Mouse (Mus musculus) embryonic facial prominence, embryonic 14.5 days (tissue): ENCODE measurements around the gene Smpd3. TPM values are rescaled to one million over a fixed set of nuclear protein-coding genes. Genes with fewer than 3 reads are reported as not detected.

ENCODE experiments used
- ATAC-seq: fragments of 200-750 bp; cut with Nextera tagmentation; 2 replicates; pipeline ENCODE4 v1.8.0; 2017; ENCODE audit warnings: low read depth, moderate number of reproducible peaks, moderate TSS enrichment
- DNase-seq: peaks from one replicate; pipeline ENCODE4 v3.0.0-alpha.2; 2015; ENCODE audit warnings: low spot score
- H3K27ac ChIP-seq: fragments of 300-500 bp; sonication (generic); replicated peaks from 2 replicates; pipeline ENCODE4 v1.5.1; 2014; ENCODE audit warnings: low read depth, mild to moderate bottlenecking, low read length, moderate library complexity
- H3K27me3 ChIP-seq: fragments of 300-500 bp; sonication (generic); replicated peaks from 2 replicates; pipeline ENCODE4 v1.6.1; 2014; ENCODE audit warnings: low read length; ENCODE audit not compliant: control insufficient read depth, insufficient read depth
- H3K36me3 ChIP-seq: fragments of 300-500 bp; sonication (generic); 2 replicates; pipeline ENCODE4 v1.6.1; 2014; ENCODE audit warnings: low read length, mixed read lengths; ENCODE audit not compliant: control insufficient read depth, insufficient read depth
- H3K4me1 ChIP-seq: fragments of 300-500 bp; sonication (generic); 2 replicates; pipeline ENCODE4 v1.6.1; 2014; ENCODE audit warnings: antibody characterized with exemption, low read length; ENCODE audit not compliant: control insufficient read depth, insufficient read depth
- H3K4me2 ChIP-seq: fragments of 300-500 bp; sonication (generic); 2 replicates; pipeline ENCODE4 v1.6.1; 2014; ENCODE audit warnings: low read depth, mild to moderate bottlenecking, low read length, moderate library complexity, mixed read lengths
- H3K4me3 ChIP-seq: fragments of 300-500 bp; sonication (generic); 2 replicates; pipeline ENCODE4 v1.5.1; 2014; ENCODE audit warnings: low read depth, mild to moderate bottlenecking, low read length
- H3K9ac ChIP-seq: fragments of 300-500 bp; sonication (generic); 2 replicates; pipeline ENCODE4 v1.6.1; 2014; ENCODE audit warnings: low read depth, mild to moderate bottlenecking, low read length, moderate library complexity, mixed read lengths
- H3K9me3 ChIP-seq: fragments of 300-500 bp; sonication (generic); 2 replicates; pipeline ENCODE4 v1.6.1; 2016; ENCODE audit warnings: low read length; ENCODE audit not compliant: control insufficient read depth
- WGBS: fragments of 180-500 bp; shearing (Covaris S2); extraction: QIAGEN DNeasy Blood & Tissue Kit; methylation state at CpG from one replicate; pipeline ENCODE4 v1.1.7; 2014; 5-methylcytosine and 5-hydroxymethylcytosine counted together
- polyA plus RNA-seq: library from polyadenylated mRNA; unstranded; fragments of >200 nt; fragmentation: Nextera tagmentation; extraction: Ambion mirVana; gene quantifications from 2 replicates; pipeline ENCODE4 v1.2.1, GENCODE M21; 2014

Smpd3 gene
- polyA plus RNA-seq, 1 experiment from 2014 or later, result 36.3 TPM

DNA sequence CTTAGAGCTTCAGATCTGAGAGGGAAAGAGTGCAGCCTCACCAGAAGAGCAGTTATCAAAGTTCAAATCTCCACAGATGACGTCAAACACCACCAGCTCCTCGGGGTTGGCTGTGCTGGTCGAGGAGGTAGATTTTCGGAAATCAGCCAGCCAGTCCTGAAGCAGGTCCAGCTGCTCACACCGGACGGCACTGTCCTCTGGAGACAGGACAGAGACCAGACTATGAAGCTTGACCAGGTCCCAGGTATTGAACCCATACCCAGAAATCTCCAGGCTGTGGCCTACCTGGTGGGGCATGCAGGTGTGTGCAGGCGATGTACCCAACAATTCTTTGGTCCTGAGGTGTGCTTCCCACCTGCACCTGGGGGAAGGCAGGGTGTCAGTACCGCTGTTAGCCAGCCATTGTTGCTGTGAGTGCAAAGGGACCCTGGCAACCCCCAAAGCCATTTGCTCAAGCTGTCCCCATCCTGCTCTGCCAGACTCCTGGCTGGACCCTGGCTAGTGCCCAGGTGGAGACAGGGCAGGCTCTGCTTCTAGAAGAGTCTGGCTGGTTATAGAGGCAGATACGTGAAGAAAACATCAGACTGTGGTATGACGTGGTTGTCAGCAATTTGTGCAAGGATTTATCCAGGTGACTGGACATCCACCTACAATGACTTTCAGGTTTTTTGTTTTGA, 78.1 kb downstream of the Smpd3 start:
- H3K4me1 ChIP-seq, result no peaks in the 10 kb centered on the region
- H3K9ac ChIP-seq, result no peak overlapping the region
- H3K9me3 ChIP-seq, result no peaks in the 10 kb centered on the region
- H3K27me3 ChIP-seq, result no peaks in the 10 kb centered on the region
- no peak overlapping the region for H3K27ac ChIP-seq
- ATAC-seq (no peak), DNase-seq (no peak)
- H3K4me2 ChIP-seq, result no peak overlapping the region
- WGBS, result 89% methylated on average over 10 of the region's 10 CpGs
- no peak overlapping the region for H3K4me3 ChIP-seq
- peaks cover 13% of the 10 kb centered on the region for H3K36me3 ChIP-seq

DNA sequence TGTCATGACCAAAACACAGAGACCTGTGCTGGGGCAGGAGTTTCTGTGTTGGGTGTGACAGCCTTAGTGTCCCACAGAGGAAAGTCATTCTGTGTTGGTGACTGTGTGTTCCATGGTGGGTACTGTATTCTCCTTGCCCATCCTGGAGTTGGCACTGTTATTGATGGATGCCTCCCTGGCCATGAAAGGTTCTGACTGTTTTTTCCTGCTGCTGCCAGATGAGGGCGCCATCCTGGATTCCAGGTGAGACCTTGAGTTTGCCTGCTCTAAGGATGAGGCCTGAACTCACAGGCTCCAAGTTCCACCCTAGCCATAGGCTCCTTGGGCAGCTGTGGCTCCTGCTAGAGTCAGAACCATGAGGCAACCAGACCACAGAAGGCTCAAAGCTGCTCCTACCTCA, 79.6 kb downstream of the Smpd3 start:
- Histone ChIP-seq H3K4me1 (no peaks in the 10 kb centered on the region), H3K9me3 (no peaks in the 10 kb centered on the region), H3K4me2 (no peak overlapping the region), H3K36me3 (peaks cover 19% of the 10 kb centered on the region), H3K4me3 (no peak overlapping the region), H3K9ac (no peak overlapping the region), H3K27me3 (no peaks in the 10 kb centered on the region), H3K27ac (no peak overlapping the region)
- DNase-seq (no peak), ATAC-seq (no peak)
- WGBS, result 38% methylated on average over 1 of the region's 1 CpGs

DNA sequence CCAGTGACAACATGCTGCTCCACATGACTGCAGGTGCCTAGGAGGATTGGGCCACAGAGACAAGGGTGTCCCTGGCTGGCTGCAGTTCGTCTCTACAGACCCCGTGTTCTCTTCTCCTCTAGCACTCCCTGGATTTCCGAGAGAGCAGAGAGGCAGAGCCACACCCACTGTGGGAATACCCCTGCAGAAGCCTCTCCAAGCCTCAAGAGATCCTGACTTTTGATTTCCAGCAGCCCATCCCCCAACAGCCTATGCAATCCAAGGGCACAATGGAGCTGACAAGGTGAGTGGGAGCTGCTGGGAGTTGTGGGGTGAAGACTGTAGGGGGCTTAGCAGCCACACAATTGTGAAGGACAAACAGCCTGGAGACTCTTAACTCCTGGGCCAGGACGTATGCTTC, 87.6 kb downstream of the Smpd3 start:
- H3K9ac ChIP-seq, result no peak overlapping the region
- no peak overlapping the region for H3K4me2 ChIP-seq
- H3K4me3 ChIP-seq, result no peak overlapping the region
- WGBS, result 68% methylated on average over 4 of the region's 4 CpGs
- ATAC-seq (no peak), DNase-seq (no peak)
- H3K9me3 ChIP-seq, result no peaks in the 10 kb centered on the region
- no peaks in the 10 kb centered on the region for H3K27me3 ChIP-seq
- H3K27ac ChIP-seq, result no peak overlapping the region
- no peaks in the 10 kb centered on the region for H3K4me1 ChIP-seq
- peaks cover 85% of the 10 kb centered on the region for H3K36me3 ChIP-seq

DNA sequence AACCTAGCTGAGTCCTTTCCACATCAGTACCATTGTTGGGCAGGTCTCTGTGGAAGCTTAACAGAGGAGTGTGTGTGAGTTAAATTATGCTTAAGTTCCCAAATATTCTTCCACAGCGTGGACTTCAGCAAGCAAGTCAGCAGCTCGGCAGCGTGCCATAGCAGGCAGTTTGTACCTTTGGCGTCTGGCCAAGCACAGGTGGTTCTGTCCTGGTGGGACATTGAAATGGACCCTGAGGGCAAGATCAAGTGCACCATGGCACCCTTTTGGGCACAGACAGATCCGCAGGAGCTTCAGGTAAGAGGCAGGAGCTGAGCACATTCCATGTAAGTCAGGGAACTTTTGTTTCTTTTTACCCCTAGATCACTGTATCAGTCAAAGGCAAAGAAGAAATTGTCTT, 100.7 kb downstream of the Smpd3 start:
- H3K4me3 ChIP-seq, result no peak overlapping the region
- H3K27me3 ChIP-seq, result no peaks in the 10 kb centered on the region
- ATAC-seq, result no peak

DNA sequence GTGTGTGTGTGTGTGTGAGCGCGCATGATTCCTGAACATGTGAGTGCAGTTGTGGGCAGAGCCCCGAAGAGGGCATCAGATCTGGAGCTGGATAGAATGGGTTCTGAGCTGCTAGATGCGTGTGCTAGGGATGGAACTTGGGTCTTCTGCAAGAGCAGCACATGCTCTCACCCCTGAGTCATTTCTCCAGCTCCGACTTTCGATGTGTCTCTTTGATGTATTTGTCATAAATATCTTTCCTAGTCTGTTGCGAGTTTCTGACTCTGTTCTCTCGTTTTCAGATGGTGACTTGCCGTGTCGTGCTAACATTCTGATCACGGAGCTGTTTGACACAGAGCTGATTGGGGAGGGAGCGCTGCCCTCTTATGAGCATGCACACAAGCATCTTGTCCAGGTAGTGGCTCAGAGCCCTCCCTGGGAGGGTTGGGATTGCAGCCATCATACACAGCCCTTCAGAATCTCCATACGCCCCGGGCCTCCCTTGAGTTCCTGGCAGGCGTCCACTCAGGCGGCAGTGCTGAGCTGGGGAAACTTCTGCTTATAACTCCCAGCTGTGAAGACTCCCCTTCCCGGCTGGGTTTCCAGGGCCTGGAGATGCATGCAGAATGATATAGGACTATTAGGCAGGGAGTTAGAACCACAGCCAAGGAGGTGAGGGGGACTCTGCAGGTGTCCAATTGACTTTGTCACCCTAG, 103.1 kb downstream of the Smpd3 start:
- H3K9ac ChIP-seq, result no peak overlapping the region
- no peak overlapping the region for H3K4me3 ChIP-seq
- no peak for ATAC-seq
- peak; percentile 20 for DNase-seq
- peaks cover 58% of the 10 kb centered on the region for H3K36me3 ChIP-seq
- whole genome bisulfite sequencing, result 82% methylated on average over 17 of the region's 17 CpGs
- no peak overlapping the region for H3K4me2 ChIP-seq
- H3K9me3 ChIP-seq, result no peaks in the 10 kb centered on the region
- H3K4me1 ChIP-seq, result no peaks in the 10 kb centered on the region
- H3K27me3 ChIP-seq, result no peaks in the 10 kb centered on the region
- no peak overlapping the region for H3K27ac ChIP-seq

More for the DNA sequence above, 100.7 kb downstream of the Smpd3 start:
- peaks cover 69% of the 10 kb centered on the region for H3K36me3 ChIP-seq
- 81% methylated on average over 5 of the region's 5 CpGs for WGBS
- H3K27ac ChIP-seq, result no peak overlapping the region
- no peak for DNase-seq
- no peaks in the 10 kb centered on the region for H3K9me3 ChIP-seq
- no peak overlapping the region for H3K9ac ChIP-seq
- no peak overlapping the region for H3K4me2 ChIP-seq
- H3K4me1 ChIP-seq, result no peaks in the 10 kb centered on the region

DNA sequence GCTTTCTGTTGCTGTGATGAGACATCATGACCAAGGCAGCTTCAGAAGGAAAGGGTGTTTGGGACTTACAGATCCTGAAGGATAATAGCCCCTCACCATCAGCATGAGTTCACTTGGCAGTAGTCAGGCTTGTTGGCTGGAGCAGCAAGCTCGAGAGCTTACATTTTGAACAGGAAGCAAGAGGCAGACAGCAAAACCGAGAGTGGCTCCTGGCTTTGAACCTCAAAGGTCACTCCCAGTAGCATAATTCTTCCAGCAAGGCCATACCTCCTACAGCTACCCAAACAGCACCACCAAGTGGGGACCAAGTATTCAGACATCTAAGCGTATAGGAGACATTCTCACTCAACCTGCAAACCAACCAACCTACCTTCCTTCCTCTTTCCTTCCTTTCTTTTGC, 105.0 kb downstream of the Smpd3 start:
- Histone ChIP-seq H3K4me1 (no peaks in the 10 kb centered on the region), H3K9me3 (no peaks in the 10 kb centered on the region), H3K27me3 (no peaks in the 10 kb centered on the region), H3K27ac (no peak overlapping the region), H3K9ac (no peak overlapping the region), H3K36me3 (peaks cover 57% of the 10 kb centered on the region), H3K4me3 (no peak overlapping the region), H3K4me2 (no peak overlapping the region)
- 81% methylated on average over 3 of the region's 3 CpGs for WGBS
- DNase-seq (no peak), ATAC-seq (no peak)

DNA sequence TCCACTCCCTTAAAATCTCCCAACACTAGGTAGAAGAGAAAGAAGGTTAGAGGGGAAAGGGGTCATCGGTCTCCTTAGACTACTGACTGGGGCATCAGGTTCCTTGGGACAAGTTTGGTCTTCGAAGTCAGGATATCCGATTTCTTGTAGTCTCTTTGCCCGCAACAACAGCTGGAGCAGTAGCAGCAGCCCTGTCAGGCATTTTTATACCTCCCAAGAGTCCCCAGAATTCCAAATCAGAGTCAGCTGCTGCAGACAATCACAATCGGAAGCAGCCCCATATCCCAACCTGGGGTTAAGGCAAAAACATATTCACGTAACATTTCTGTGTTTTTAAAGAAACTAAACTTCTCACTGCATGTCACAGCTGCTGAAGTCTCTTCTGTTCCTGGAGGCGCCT, 106.3 kb downstream of the Smpd3 start:
- Histone ChIP-seq H3K27me3 (no peaks in the 10 kb centered on the region), H3K9ac (no peak overlapping the region), H3K9me3 (no peaks in the 10 kb centered on the region), H3K4me2 (no peak overlapping the region), H3K36me3 (peaks cover 55% of the 10 kb centered on the region), H3K4me1 (no peaks in the 10 kb centered on the region), H3K27ac (no peak overlapping the region), H3K4me3 (no peak overlapping the region)
- 57% methylated on average over 7 of the region's 7 CpGs for WGBS
- ATAC-seq (peak; percentile 33; the same call in 1 of the 2 replicates), DNase-seq (peak; percentile 57)

DNA sequence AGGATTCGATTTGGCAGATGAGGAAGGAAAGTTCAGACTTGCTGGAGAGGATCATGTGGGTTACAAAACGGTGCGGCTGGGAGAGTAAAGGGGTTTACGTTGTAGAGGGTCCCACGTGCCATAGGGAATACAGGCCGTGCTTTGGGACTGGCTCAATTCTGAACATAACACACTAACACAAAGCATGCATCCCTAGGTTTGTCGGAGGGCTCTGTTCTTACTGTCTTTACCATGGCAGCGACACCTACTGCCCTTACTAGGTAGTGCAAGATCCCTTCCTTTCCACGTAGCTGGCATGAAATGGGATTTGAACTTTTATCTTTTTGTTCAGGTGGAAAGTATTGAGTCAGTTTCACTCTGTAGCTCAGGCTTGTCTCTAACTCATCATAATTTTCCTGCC, 111.2 kb downstream of the Smpd3 start:
- Histone ChIP-seq H3K9ac (no peak overlapping the region), H3K36me3 (peaks cover 67% of the 10 kb centered on the region), H3K9me3 (no peaks in the 10 kb centered on the region), H3K4me3 (no peak overlapping the region), H3K4me2 (no peak overlapping the region), H3K27me3 (no peaks in the 10 kb centered on the region), H3K27ac (no peak overlapping the region), H3K4me1 (no peaks in the 10 kb centered on the region)
- ATAC-seq, result no peak
- WGBS, result 37% methylated on average over 9 of the region's 9 CpGs
- DNase-seq, result peak; percentile 55

DNA sequence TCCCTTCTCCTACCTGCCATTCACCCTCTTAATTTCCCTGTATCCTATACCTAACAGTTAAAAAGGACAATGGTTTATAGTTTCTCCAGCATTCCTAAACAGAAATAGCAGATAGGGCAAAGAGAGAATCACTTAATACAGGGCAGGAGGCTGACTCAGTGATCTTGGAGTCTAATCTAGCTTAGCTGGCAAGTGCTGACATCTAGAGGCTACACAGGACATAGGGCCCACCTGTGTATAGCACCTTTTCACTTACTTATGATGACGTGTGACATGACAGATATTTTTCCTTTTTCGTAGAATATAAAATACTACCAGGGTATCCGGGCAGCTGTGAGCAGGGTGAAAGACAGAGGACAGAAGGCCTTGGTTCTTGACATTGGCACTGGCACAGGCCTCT, 118.2 kb downstream of the Smpd3 start:
- 90% methylated on average over 3 of the region's 3 CpGs for WGBS
- H3K9me3 ChIP-seq, result no peaks in the 10 kb centered on the region
- H3K4me2 ChIP-seq, result no peak overlapping the region
- H3K36me3 ChIP-seq, result peaks cover 76% of the 10 kb centered on the region
- ATAC-seq (no peak), DNase-seq (no peak)
- no peaks in the 10 kb centered on the region for H3K27me3 ChIP-seq
- H3K4me1 ChIP-seq, result no peaks in the 10 kb centered on the region
- H3K9ac ChIP-seq, result no peak overlapping the region
- H3K27ac ChIP-seq, result no peak overlapping the region
- H3K4me3 ChIP-seq, result no peak overlapping the region
